Comparison of ENCODE assay signal across 30 mouse cellular contexts in genomic region chr8:119579096-119579495, GRCm38 (mm10). TPM values are rescaled to one million over a fixed set of nuclear protein-coding genes. Genes with fewer than 3 reads are reported as not detected.
DNase-seq lines count a peak whose midpoint lies in the region; ATAC-seq and TF ChIP-seq lines count a peak whose summit lies in the region.
"Had no signal": no experiment of that assay in that cellular context is flagged by ENCODE, and none has a peak within 500 bp of the region (broad histone marks: within the 10 kb centered on the region; RNA-seq: fewer than 3 reads in every experiment).

No protein-coding gene starts in this region.

- TF ChIP-seq EP300 in lung, postnatal 0 days (IDR thresholded peaks at IDR 0.05), result no peak
- TF ChIP-seq EP300 in ES-Bruce4 (IDR thresholded peaks at IDR 0.05; ENCODE audit: insufficient read depth, low read depth, low read length), result no peak

- DNase-seq in lung, postnatal 0 days (ENCODE audit: low spot score), result peak; percentile 62
- DNase-seq in lung, adult 18-20 months, result no peak
- DNase-seq in spleen, adult 12 weeks (ENCODE audit: low spot score), result no peak
- DNase-seq: adrenal gland, postnatal 10 days; adrenal gland, postnatal 36 days; cerebellum, adult 18-20 months; cerebellum, adult 9-10 months; cerebellum, postnatal 14 days; gastrocnemius, postnatal 10 days; gastrocnemius, postnatal 36 days; heart, adult 2 months had no signal

- no peak for TF ChIP-seq POLR2A in ES-Bruce4 (IDR thresholded peaks at IDR 0.05; ENCODE audit: insufficient read depth, low read length)

- H3K9me3 ChIP-seq in lung, postnatal 0 days (ENCODE audit: low read length), result no peaks in the 10 kb centered on the region
- no peaks in the 10 kb centered on the region for H3K9me3 ChIP-seq in ES-Bruce4 (replicated peaks; ENCODE audit: control insufficient read depth, insufficient read depth, low read length, poor library complexity, severe bottlenecking)
- no peaks in the 10 kb centered on the region for H3K9me3 ChIP-seq in intestine, postnatal 0 days (ENCODE audit: control insufficient read depth)
- H3K9me3 ChIP-seq: forebrain, embryonic 10.5 days; forebrain, embryonic 13.5 days; G1E; hindbrain, embryonic 13.5 days had no signal

- ATAC-seq in lung, postnatal 0 days, result peak; percentile 13; the same call in 1 of the 2 replicates
- ATAC-seq in intestine, postnatal 0 days, result no peak
- ATAC-seq in megakaryocyte, adult 5-6 weeks (ENCODE audit: poor library complexity, severe bottlenecking), result no peak
- ATAC-seq: forebrain, embryonic 13.5 days; forebrain, embryonic 16.5 days; hindbrain, embryonic 16.5 days; Patski had no signal

- H3K36me3 ChIP-seq in lung, postnatal 0 days (ENCODE audit: insufficient read depth, low read length), result no peaks in the 10 kb centered on the region
- no peaks in the 10 kb centered on the region for H3K36me3 ChIP-seq in ES-Bruce4 (ENCODE audit: control insufficient read depth, insufficient read depth, low read length, poor library complexity, severe bottlenecking)
- no peaks in the 10 kb centered on the region for H3K36me3 ChIP-seq in intestine, postnatal 0 days (ENCODE audit: control insufficient read depth, insufficient read depth)
- H3K36me3 ChIP-seq: forebrain, embryonic 10.5 days; hindbrain, embryonic 13.5 days had no signal

- H3K27me3 ChIP-seq in lung, postnatal 0 days (replicated peaks; ENCODE audit: insufficient read depth, low read length), result peaks cover 9% of the 10 kb centered on the region; the same call in 1 of the 2 replicates
- H3K27me3 ChIP-seq in ES-Bruce4 (ENCODE audit: control insufficient read depth, insufficient read depth, low read length, poor library complexity, severe bottlenecking), result no peaks in the 10 kb centered on the region
- no peaks in the 10 kb centered on the region for H3K27me3 ChIP-seq in intestine, postnatal 0 days (replicated peaks; ENCODE audit: control insufficient read depth, insufficient read depth, low read length)

- no peak overlapping the region for H3K4me3 ChIP-seq in lung, postnatal 0 days (ENCODE audit: low read depth, low read length)
- no peak overlapping the region for H3K4me3 ChIP-seq in ES-Bruce4 (ENCODE audit: low read depth, low read length)
- no peak overlapping the region for H3K4me3 ChIP-seq in intestine, postnatal 0 days (ENCODE audit: low read depth, low read length)
- H3K4me3 ChIP-seq: forebrain, embryonic 10.5 days; forebrain, embryonic 13.5 days; heart, adult 2 months; hindbrain, embryonic 13.5 days had no signal

- 24% methylated on average over 13 of the region's 13 CpGs for WGBS in lung, postnatal 0 days
- 33% methylated on average over 13 of the region's 13 CpGs for WGBS in intestine, postnatal 0 days

- TF ChIP-seq CTCF in lung, postnatal 0 days (IDR thresholded peaks at IDR 0.05), result no peak
- TF ChIP-seq CTCF in ES-Bruce4 (IDR thresholded peaks at IDR 0.05; ENCODE audit: low read depth, low read length), result no peak
- TF ChIP-seq CTCF in intestine, postnatal 0 days (IDR thresholded peaks at IDR 0.05; ENCODE audit: low read depth), result no peak

- H3K4me2 ChIP-seq in lung, postnatal 0 days (replicated peaks; ENCODE audit: low read depth, low read length), result no peak overlapping the region
- H3K4me2 ChIP-seq in intestine, postnatal 0 days (replicated peaks; ENCODE audit: low read depth), result no peak overlapping the region
- H3K4me2 ChIP-seq: forebrain, embryonic 13.5 days; heart, embryonic 11.5 days; hindbrain, embryonic 13.5 days had no signal

- H3K4me1 ChIP-seq in lung, postnatal 0 days (ENCODE audit: insufficient read depth, low read depth, low read length), result peaks cover 4% of the 10 kb centered on the region; the same call in 1 of the 2 replicates
- H3K4me1 ChIP-seq in ES-Bruce4 (ENCODE audit: control insufficient read depth, insufficient read depth, low read length), result no peaks in the 10 kb centered on the region
- peaks cover 7% of the 10 kb centered on the region; the same call in 1 of the 2 replicates for H3K4me1 ChIP-seq in intestine, postnatal 0 days (replicated peaks; ENCODE audit: control insufficient read depth, insufficient read depth, low read length)

- H3K27ac ChIP-seq in lung, postnatal 0 days (ENCODE audit: low read length), result no peak overlapping the region
- no peak overlapping the region for H3K27ac ChIP-seq in ES-Bruce4 (ENCODE audit: insufficient read depth, low read length)
- peak overlapping the region; percentile 52 for H3K27ac ChIP-seq in intestine, postnatal 0 days (ENCODE audit: low read depth, low read length)
- H3K27ac ChIP-seq: forebrain, embryonic 10.5 days; forebrain, embryonic 13.5 days; heart, adult 2 months; hindbrain, embryonic 13.5 days had no signal

- H3K9ac ChIP-seq in lung, postnatal 0 days (replicated peaks; ENCODE audit: low read depth), result no peak overlapping the region
- H3K9ac ChIP-seq in ES-Bruce4 (ENCODE audit: low read depth, poor library complexity, severe bottlenecking), result 0 out of 2 replicates have a peak overlapping the region, but pooled peaks have one; percentile 0
- no peak overlapping the region for H3K9ac ChIP-seq in intestine, postnatal 0 days (ENCODE audit: low read depth, low read length)
- H3K9ac ChIP-seq: forebrain, embryonic 13.5 days; hindbrain, embryonic 13.5 days had no signal

RNA-seq across cellular contexts. Expression of gene Dnaaf1, which starts 4.1 kb away (rescaled TPM):
- 2.9 and 4.0 TPM in 2 replicates for polyA plus RNA-seq in lung, postnatal 0 days (2015; fragmentation: Nextera tagmentation; extraction: Ambion mirVana)
- 0.28 TPM in 1 of 2 replicates, not detected in the other for polyA plus RNA-seq in ES-Bruce4 (2011; ENCODE audit: insufficient read depth, insufficient read length, low read depth, missing spikeins)
- 3.6 and 4.2 TPM in 2 replicates for polyA plus RNA-seq in intestine, postnatal 0 days (2015; fragmentation: Nextera tagmentation; extraction: Ambion mirVana)
- not detected in 2 replicates for total RNA-seq in megakaryocyte, adult 5-6 weeks (2015)
- total RNA-seq in megakaryocyte, adult 5-6 weeks (2017), result 0.33 TPM in 1 of 2 replicates, not detected in the other
- total RNA-seq: adrenal gland, adult 18-20 months; adrenal gland, postnatal 10 days; gastrocnemius, adult 18-20 months; gastrocnemius, postnatal 10 days; gastrocnemius, postnatal 36 days; granulocyte monocyte progenitor cell, adult 5-6 weeks; heart, adult 2 months; heart, postnatal 25 days; hematopoietic stem cell, adult 5-6 weeks had no signal
- polyA plus RNA-seq: embryonic facial prominence, embryonic 11.5 days had no signal

RNA-seq across cellular contexts. Expression of gene Hsdl1, which starts 4.1 kb away (rescaled TPM):
- 26.0 and 27.0 TPM in 2 replicates for polyA plus RNA-seq in lung, postnatal 0 days (2015; fragmentation: Nextera tagmentation; extraction: Ambion mirVana)
- 19.2 and 20.6 TPM in 2 replicates for polyA plus RNA-seq in ES-Bruce4 (2011; ENCODE audit: insufficient read depth, insufficient read length, low read depth, missing spikeins)
- polyA plus RNA-seq in intestine, postnatal 0 days (2015; fragmentation: Nextera tagmentation; extraction: Ambion mirVana), result 21.6 and 21.8 TPM in 2 replicates
- total RNA-seq in megakaryocyte, adult 5-6 weeks (2015), result 9.1 and 11.5 TPM in 2 replicates
- total RNA-seq in megakaryocyte, adult 5-6 weeks (2017), result 32.3 and 40.9 TPM in 2 replicates

RNA-seq across cellular contexts. Expression of gene Mbtps1, which starts 20.6 kb away (rescaled TPM):
- polyA plus RNA-seq in lung, postnatal 0 days (2015; fragmentation: Nextera tagmentation; extraction: Ambion mirVana), result 64.4 and 67.4 TPM in 2 replicates
- 117 and 118 TPM in 2 replicates for polyA plus RNA-seq in ES-Bruce4 (2011; ENCODE audit: insufficient read depth, insufficient read length, low read depth, missing spikeins)
- 32.8 and 33.3 TPM in 2 replicates for polyA plus RNA-seq in intestine, postnatal 0 days (2015; fragmentation: Nextera tagmentation; extraction: Ambion mirVana)
- 27.4 and 32.8 TPM in 2 replicates for total RNA-seq in megakaryocyte, adult 5-6 weeks (2015)
- 28.5 and 33.7 TPM in 2 replicates for total RNA-seq in megakaryocyte, adult 5-6 weeks (2017)

RNA-seq across cellular contexts. Expression of gene Taf1c, which starts 25.9 kb away (rescaled TPM):
- 5.6 and 5.7 TPM in 2 replicates for polyA plus RNA-seq in lung, postnatal 0 days (2015; fragmentation: Nextera tagmentation; extraction: Ambion mirVana)
- 7.3 and 7.5 TPM in 2 replicates for polyA plus RNA-seq in ES-Bruce4 (2011; ENCODE audit: insufficient read depth, insufficient read length, low read depth, missing spikeins)
- polyA plus RNA-seq in intestine, postnatal 0 days (2015; fragmentation: Nextera tagmentation; extraction: Ambion mirVana), result 5.0 and 5.1 TPM in 2 replicates
- total RNA-seq in megakaryocyte, adult 5-6 weeks (2015), result 2.5 and 3.1 TPM in 2 replicates
- 5.5 and 5.8 TPM in 2 replicates for total RNA-seq in megakaryocyte, adult 5-6 weeks (2017)

RNA-seq across cellular contexts. Expression of gene Adad2, which starts 33.5 kb away (rescaled TPM):
- not detected in 2 replicates for polyA plus RNA-seq in lung, postnatal 0 days (2015; fragmentation: Nextera tagmentation; extraction: Ambion mirVana)
- polyA plus RNA-seq in ES-Bruce4 (2011; ENCODE audit: insufficient read depth, insufficient read length, low read depth, missing spikeins), result 1.7 and 2.0 TPM in 2 replicates
- polyA plus RNA-seq in intestine, postnatal 0 days (2015; fragmentation: Nextera tagmentation; extraction: Ambion mirVana), result 0.08 and 0.17 TPM in 2 replicates
- not detected in 2 replicates for total RNA-seq in megakaryocyte, adult 5-6 weeks (2015)
- total RNA-seq in megakaryocyte, adult 5-6 weeks (2017), result not detected in 2 replicates
- total RNA-seq: adrenal gland, adult 18-20 months; adrenal gland, postnatal 10 days; adrenal gland, postnatal 36 days; G1E; gastrocnemius, postnatal 10 days; granulocyte monocyte progenitor cell, adult 5-6 weeks; heart, adult 2 months; heart, postnatal 25 days; hematopoietic stem cell, adult 5-6 weeks had no signal
- polyA plus RNA-seq: forebrain, embryonic 13.5 days; forebrain, embryonic 16.5 days; G1E; heart, adult 2 months; heart, embryonic 11.5 days; heart, embryonic 14.5 days; heart, postnatal 0 days; hindbrain, embryonic 13.5 days; Patski had no signal
